Mouse (Mus musculus): ENCODE results near the gene Mettl24. TPM values are rescaled to one million over a fixed set of nuclear protein-coding genes. Genes with fewer than 3 reads are reported as not detected.
"Not testable (repeated sequence)": the region's sequence is repeated elsewhere in the genome, so short reads cannot be mapped to it uniquely, and the experiment has no call there.

Gene Mettl24
- polyA plus RNA-seq, 1 experiment from 2014 or later, result 1.3 TPM

DNA sequence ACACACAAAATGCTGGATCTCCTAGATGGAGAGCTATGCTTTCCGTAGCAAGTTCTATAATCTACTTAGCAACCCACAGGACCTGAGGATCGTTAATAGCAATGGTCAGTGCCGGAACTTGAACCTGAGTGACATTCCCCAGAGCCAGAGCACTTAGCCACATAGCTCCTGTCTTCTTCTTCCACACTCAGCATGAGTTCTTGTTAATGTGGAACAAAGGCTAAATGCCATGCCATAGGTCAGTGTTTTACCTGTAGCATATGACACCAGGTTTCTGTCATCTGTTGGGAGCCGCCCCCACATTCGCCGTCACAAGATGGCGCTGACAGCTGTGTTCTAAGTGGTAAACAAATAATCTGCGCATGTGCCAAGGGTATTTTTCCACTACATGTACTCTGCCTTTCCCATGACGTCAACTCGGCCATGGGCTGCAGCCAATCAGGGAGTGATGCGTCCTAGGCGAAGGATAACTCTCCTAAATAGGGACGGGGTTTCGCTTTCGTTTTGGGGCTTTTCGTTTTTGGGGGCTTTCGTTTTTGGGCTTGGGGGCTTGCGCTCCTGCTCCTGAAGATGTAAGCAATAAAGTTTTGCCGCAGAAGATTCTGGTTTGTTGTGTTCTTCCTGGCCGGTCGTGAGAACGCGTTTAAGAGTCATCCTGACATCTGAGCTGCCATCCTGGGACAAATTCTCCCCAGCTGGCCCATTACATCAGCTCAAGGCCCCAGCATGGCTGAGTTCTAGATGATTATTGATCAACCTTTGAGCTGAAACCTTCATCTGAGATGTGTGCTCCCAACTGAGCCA lies 76.5 kb downstream of the Mettl24 start:
- ATAC-seq (ENCODE audit: insufficient read depth, low FRiP score, low TSS enrichment); H3K27me3 ChIP-seq (ENCODE audit: control insufficient read depth, insufficient read depth, low read length); H3K9ac ChIP-seq (ENCODE audit: low read length); H3K4me2 ChIP-seq (ENCODE audit: low read depth); H3K4me3 ChIP-seq (ENCODE audit: low read depth, low read length); H3K36me3 ChIP-seq (ENCODE audit: control insufficient read depth, insufficient read depth, low read length); H3K27ac ChIP-seq (ENCODE audit: low read depth, low read length); H3K9me3 ChIP-seq (ENCODE audit: control insufficient read depth, low read length); DNase-seq (ENCODE audit: low spot score); H3K4me1 ChIP-seq (ENCODE audit: control insufficient read depth, insufficient read depth, low read length): not testable (repeated sequence)
- 97% methylated on average over 21 of the region's 23 CpGs for WGBS

DNA sequence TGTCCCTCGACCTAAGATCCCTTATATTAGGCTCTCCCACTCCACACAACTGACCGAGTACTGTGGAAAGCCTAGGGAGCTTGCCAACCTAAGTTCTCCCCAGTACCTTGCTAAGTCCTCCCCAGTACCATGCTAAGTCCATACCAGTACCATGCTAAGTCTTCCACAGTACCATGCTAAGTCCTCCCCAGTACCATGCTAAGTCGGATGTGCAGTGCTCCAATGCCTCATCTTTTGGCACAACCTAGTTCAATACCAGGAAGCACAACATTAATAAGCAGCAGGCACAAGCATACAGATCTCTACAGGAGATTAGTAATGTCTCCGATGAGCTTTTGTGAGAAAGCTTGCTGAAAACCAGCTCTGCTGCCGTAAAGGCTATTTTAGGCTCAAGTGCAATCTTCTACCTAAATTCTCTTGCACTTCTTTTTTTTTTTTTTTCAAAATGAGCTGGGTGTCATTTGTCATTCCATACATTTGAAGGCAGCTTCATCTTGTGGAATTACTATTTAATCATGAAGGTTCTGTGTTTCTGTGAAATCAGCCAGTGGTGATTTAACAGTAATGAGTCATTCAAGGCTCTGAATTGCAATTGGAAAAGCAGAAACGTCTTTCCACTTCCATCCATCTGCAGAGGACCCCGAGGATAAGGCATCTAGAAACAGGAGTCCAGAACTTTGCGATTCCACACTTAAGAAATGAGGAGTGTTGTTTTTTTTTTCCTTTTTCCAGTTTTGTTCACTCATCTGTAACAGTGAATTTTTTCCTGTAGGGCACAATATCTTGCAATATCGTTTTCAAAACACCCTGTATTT lies 77.3 kb downstream of the Mettl24 start:
- Histone ChIP-seq H3K4me2 (ENCODE audit: low read depth) (no peak overlapping the region), H3K36me3 (ENCODE audit: control insufficient read depth, insufficient read depth, low read length) (no peaks in the 10 kb centered on the region), H3K9ac (ENCODE audit: low read length) (no peak overlapping the region), H3K4me1 (ENCODE audit: control insufficient read depth, insufficient read depth, low read length) (no peaks in the 10 kb centered on the region; the same call in 1 of the 2 replicates), H3K9me3 (ENCODE audit: control insufficient read depth, low read length) (no peaks in the 10 kb centered on the region), H3K27ac (ENCODE audit: low read depth, low read length) (no peak overlapping the region), H3K27me3 (ENCODE audit: control insufficient read depth, insufficient read depth, low read length) (no peaks in the 10 kb centered on the region), H3K4me3 (ENCODE audit: low read depth, low read length) (no peak overlapping the region)
- no peak for DNase-seq (ENCODE audit: low spot score)
- ATAC-seq (ENCODE audit: insufficient read depth, low FRiP score, low TSS enrichment), result no peak
- WGBS, result 91% methylated on average over 9 of the region's 9 CpGs

DNA sequence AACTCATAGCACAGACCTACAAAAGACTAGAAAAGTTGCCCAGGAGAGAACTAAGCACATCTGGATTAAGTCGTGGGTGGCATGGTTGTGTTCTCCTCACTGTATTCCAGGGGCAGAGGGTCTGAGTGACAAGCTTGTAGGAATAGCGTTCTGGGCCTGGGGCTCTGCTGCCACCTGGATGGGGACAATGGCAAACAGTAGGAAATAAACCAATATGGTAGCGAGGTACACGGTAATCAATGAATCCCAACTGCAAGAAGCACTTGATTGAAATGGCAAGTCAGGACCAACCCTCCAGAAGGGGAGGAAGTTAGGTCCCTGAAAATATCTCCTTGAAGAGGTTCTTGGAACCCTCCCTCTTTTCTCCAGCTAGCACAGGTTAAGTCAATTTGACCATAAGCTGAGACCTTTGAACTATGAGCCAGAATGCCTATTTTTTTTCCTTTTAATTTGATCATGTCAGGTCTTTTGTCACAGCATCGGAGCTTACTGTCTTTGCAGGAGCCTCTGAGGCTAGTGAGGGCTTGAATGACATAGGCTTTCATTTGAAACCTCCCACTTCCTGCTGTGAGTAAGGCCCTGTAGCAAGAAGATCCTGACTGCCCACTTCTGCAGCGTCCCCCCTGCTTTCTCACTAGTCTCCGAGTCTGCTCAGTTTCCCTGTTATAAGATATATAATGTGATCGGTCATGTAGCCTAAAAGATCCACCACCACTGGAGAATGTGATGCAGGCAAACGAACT lies 78.1 kb downstream of the Mettl24 start:
- no peak overlapping the region for H3K4me3 ChIP-seq (ENCODE audit: low read depth, low read length)
- no peak overlapping the region for H3K27ac ChIP-seq (ENCODE audit: low read depth, low read length)
- no peaks in the 10 kb centered on the region for H3K36me3 ChIP-seq (ENCODE audit: control insufficient read depth, insufficient read depth, low read length)
- no peaks in the 10 kb centered on the region for H3K27me3 ChIP-seq (ENCODE audit: control insufficient read depth, insufficient read depth, low read length)
- no peak for DNase-seq (ENCODE audit: low spot score)
- H3K4me1 ChIP-seq (ENCODE audit: control insufficient read depth, insufficient read depth, low read length), result no peaks in the 10 kb centered on the region; the same call in 1 of the 2 replicates
- WGBS, result 73% methylated on average over 9 of the region's 9 CpGs
- no peak overlapping the region for H3K9ac ChIP-seq (ENCODE audit: low read length)
- ATAC-seq (ENCODE audit: insufficient read depth, low FRiP score, low TSS enrichment), result no peak
- H3K9me3 ChIP-seq (ENCODE audit: control insufficient read depth, low read length), result no peaks in the 10 kb centered on the region
- H3K4me2 ChIP-seq (ENCODE audit: low read depth), result no peak overlapping the region

DNA sequence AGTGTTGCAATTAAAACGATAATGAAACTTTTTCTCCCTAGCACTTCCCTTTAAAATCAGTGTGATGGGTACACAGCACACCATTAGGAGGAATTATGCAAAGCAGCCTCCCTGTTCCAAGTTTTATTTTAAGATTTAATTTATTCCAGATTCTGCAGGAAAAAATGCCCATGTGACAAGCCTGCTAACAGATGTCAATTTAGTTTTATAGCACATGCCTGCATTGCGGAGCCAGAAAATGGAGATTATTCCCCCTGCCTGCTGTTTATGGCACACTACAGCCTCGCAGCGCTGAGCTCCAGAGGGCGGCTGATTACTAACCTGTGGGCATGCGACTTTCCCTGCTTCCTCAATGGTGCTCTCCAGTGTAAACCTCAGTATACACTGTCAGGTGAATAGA lies 79.5 kb downstream of the Mettl24 start:
- DNase-seq (ENCODE audit: low spot score) (no peak), ATAC-seq (ENCODE audit: insufficient read depth, low FRiP score, low TSS enrichment) (no peak)
- Histone ChIP-seq H3K4me2 (ENCODE audit: low read depth) (no peak overlapping the region), H3K9me3 (ENCODE audit: control insufficient read depth, low read length) (no peaks in the 10 kb centered on the region), H3K27ac (ENCODE audit: low read depth, low read length) (no peak overlapping the region), H3K4me3 (ENCODE audit: low read depth, low read length) (no peak overlapping the region), H3K9ac (ENCODE audit: low read length) (no peak overlapping the region), H3K4me1 (ENCODE audit: control insufficient read depth, insufficient read depth, low read length) (no peaks in the 10 kb centered on the region; the same call in 1 of the 2 replicates), H3K27me3 (ENCODE audit: control insufficient read depth, insufficient read depth, low read length) (no peaks in the 10 kb centered on the region), H3K36me3 (ENCODE audit: control insufficient read depth, insufficient read depth, low read length) (no peaks in the 10 kb centered on the region)
- 48% methylated on average over 6 of the region's 6 CpGs for WGBS

DNA sequence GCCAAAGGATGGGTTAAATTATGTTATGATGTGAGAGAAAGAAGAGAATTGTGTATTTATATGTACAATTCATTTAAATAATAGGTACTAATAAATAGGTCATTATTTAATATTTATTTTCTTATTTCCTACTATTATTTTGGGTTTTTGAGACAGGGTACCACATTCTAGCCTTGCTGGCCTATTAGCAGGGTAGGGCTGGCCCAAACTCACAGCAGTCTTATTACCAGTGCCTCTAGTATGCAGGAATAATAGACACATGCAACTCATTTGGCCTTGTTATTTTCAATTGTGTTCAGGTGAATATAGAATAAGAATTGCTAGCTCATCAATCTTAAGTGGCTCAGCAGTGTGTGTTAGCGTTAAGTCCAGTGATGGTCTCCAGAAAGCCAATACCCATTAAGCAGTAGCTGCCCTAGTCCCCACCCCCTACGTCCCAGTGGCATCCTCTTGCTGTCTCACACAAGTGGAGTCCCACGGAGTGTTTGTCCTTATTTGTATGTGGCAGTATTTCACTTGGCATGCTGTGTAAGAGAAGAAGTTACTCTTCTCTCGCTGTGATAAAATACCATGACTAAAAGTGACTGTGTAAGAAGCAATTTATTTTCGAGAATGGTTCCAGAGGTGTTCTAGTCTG lies 80.1 kb downstream of the Mettl24 start:
- Histone ChIP-seq H3K9ac (ENCODE audit: low read length) (no peak overlapping the region), H3K4me3 (ENCODE audit: low read depth, low read length) (no peak overlapping the region), H3K9me3 (ENCODE audit: control insufficient read depth, low read length) (no peaks in the 10 kb centered on the region), H3K4me2 (ENCODE audit: low read depth) (no peak overlapping the region), H3K27me3 (ENCODE audit: control insufficient read depth, insufficient read depth, low read length) (no peaks in the 10 kb centered on the region), H3K4me1 (ENCODE audit: control insufficient read depth, insufficient read depth, low read length) (no peaks in the 10 kb centered on the region; the same call in 1 of the 2 replicates), H3K27ac (ENCODE audit: low read depth, low read length) (no peak overlapping the region), H3K36me3 (ENCODE audit: control insufficient read depth, insufficient read depth, low read length) (no peaks in the 10 kb centered on the region)
- 54% methylated on average over 5 of the region's 5 CpGs for WGBS
- ATAC-seq (ENCODE audit: insufficient read depth, low FRiP score, low TSS enrichment) (no peak), DNase-seq (ENCODE audit: low spot score) (no peak)

DNA sequence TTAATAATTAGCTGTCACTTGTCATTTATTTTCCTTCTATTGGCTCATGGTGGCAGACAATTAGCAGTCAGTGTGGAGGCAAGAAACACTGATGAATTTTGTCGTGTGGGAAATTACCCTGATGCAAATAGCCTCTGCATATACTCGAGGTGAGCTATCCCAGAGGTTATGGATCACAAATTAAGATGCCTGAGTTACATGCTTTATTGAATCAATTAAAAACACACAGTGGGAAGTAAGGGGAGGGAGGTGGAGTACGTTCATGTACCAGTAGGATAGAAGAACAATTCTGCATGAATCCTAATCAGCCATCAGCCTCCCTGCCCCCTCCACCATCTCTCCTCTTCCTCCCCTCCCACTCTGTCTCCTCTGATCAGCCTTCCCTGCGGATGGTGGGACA lies 89.2 kb downstream of the Mettl24 start:
- no peaks in the 10 kb centered on the region for H3K36me3 ChIP-seq (ENCODE audit: control insufficient read depth, insufficient read depth, low read length)
- no peaks in the 10 kb centered on the region for H3K9me3 ChIP-seq (ENCODE audit: control insufficient read depth, low read length)
- H3K4me3 ChIP-seq (ENCODE audit: low read depth, low read length), result no peak overlapping the region
- DNase-seq (ENCODE audit: low spot score) (no peak), ATAC-seq (ENCODE audit: insufficient read depth, low FRiP score, low TSS enrichment) (no peak)
- H3K4me2 ChIP-seq (ENCODE audit: low read depth), result no peak overlapping the region
- WGBS, result 63% methylated on average over 4 of the region's 4 CpGs
- no peaks in the 10 kb centered on the region for H3K27me3 ChIP-seq (ENCODE audit: control insufficient read depth, insufficient read depth, low read length)
- no peak overlapping the region for H3K9ac ChIP-seq (ENCODE audit: low read length)
- no peak overlapping the region for H3K27ac ChIP-seq (ENCODE audit: low read depth, low read length)
- 0 out of 2 replicates have a peak, but pooled peaks cover 2% of the 10 kb centered on the region for H3K4me1 ChIP-seq (ENCODE audit: control insufficient read depth, insufficient read depth, low read length)

DNA sequence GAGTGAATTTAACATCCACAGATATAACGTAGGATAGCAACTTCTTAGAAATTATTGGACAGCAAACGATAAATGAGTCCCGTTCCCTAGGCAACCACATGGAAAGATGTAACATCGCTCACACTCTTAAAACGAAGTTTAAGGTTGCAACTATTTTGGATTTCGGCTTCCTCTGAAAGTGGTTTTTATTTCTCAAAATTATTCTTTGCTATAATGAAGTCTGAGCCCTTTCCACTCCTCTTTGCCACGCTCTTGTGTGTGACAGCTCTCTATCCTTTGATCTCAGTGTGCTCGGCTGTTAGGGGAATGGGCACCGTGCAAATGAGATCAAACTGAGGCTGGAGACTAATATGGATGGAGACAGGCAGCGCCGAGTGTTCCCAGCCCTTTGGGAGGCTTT lies 92.1 kb downstream of the Mettl24 start:
- no peaks in the 10 kb centered on the region for H3K9me3 ChIP-seq (ENCODE audit: control insufficient read depth, low read length)
- no peak overlapping the region for H3K27ac ChIP-seq (ENCODE audit: low read depth, low read length)
- ATAC-seq (ENCODE audit: insufficient read depth, low FRiP score, low TSS enrichment), result no peak
- no peak overlapping the region for H3K9ac ChIP-seq (ENCODE audit: low read length)
- WGBS, result 54% methylated on average over 11 of the region's 11 CpGs
- no peaks in the 10 kb centered on the region for H3K36me3 ChIP-seq (ENCODE audit: control insufficient read depth, insufficient read depth, low read length)
- 0 out of 2 replicates have a peak, but pooled peaks cover 2% of the 10 kb centered on the region for H3K4me1 ChIP-seq (ENCODE audit: control insufficient read depth, insufficient read depth, low read length)
- H3K4me2 ChIP-seq (ENCODE audit: low read depth), result no peak overlapping the region
- no peaks in the 10 kb centered on the region for H3K27me3 ChIP-seq (ENCODE audit: control insufficient read depth, insufficient read depth, low read length)
- no peak overlapping the region for H3K4me3 ChIP-seq (ENCODE audit: low read depth, low read length)
- no peak for DNase-seq (ENCODE audit: low spot score)

DNA sequence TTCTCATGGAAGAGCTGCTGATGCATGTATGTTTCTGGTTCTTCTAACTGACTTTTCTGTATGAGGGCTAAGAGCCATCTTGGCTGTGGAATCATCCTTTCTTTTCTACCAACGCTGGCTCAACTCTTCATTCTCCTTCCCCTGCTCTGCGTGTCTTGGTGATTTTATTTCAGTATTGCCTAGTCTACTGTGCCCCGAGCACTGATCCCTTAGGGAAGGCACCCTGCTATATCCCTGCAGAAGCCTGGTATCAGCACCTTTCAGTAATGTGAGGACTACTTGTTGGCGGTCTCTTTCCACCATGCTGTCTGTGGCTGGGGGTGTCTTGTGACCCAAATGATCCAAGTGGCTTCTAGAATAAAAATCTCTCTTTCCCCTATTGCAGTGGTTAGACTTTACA lies 92.6 kb downstream of the Mettl24 start:
- WGBS, result 82% methylated on average over 4 of the region's 4 CpGs
- no peak for DNase-seq (ENCODE audit: low spot score)
- Histone ChIP-seq H3K27me3 (ENCODE audit: control insufficient read depth, insufficient read depth, low read length) (no peaks in the 10 kb centered on the region), H3K9ac (ENCODE audit: low read length) (no peak overlapping the region), H3K4me1 (ENCODE audit: control insufficient read depth, insufficient read depth, low read length) (0 out of 2 replicates have a peak, but pooled peaks cover 2% of the 10 kb centered on the region), H3K4me2 (ENCODE audit: low read depth) (no peak overlapping the region), H3K4me3 (ENCODE audit: low read depth, low read length) (no peak overlapping the region), H3K36me3 (ENCODE audit: control insufficient read depth, insufficient read depth, low read length) (no peaks in the 10 kb centered on the region), H3K9me3 (ENCODE audit: control insufficient read depth, low read length) (no peaks in the 10 kb centered on the region), H3K27ac (ENCODE audit: low read depth, low read length) (no peak overlapping the region)
- no peak for ATAC-seq (ENCODE audit: insufficient read depth, low FRiP score, low TSS enrichment)

All from neural tube, embryonic 11.5 days (tissue).